Mouse (Mus musculus): Measurements from ENCODE around the gene Tspoap1. TPM values are rescaled to one million over a fixed set of nuclear protein-coding genes. Genes with fewer than 3 reads are reported as not detected.

Gene Tspoap1
- polyA plus RNA-seq, 1 experiment from 2014 or later, result 40.6 TPM

GRCm38 (mm10) chr11:87802621-87803020, 42.3 kb downstream of the Tspoap1 start:
- ATAC-seq (ENCODE audit: low FRiP score, low read depth), result no peak
- WGBS, result 51% methylated on average over 14 of the region's 14 CpGs
- H3K36me3 ChIP-seq, result no peaks in the 10 kb centered on the region
- no peaks in the 10 kb centered on the region for H3K4me1 ChIP-seq
- H3K4me3 ChIP-seq, result no peak overlapping the region
- H3K9me3 ChIP-seq, result no peaks in the 10 kb centered on the region
- H3K4me2 ChIP-seq (replicated peaks), result no peak overlapping the region
- peaks cover 6% of the 10 kb centered on the region for H3K27me3 ChIP-seq
- H3K9ac ChIP-seq (replicated peaks), result no peak overlapping the region
- H3K27ac ChIP-seq (replicated peaks), result no peak overlapping the region

GRCm38 (mm10) chr11:87805448-87805847, 45.1 kb downstream of the Tspoap1 start:
- no peak overlapping the region for H3K4me2 ChIP-seq (replicated peaks)
- 56% methylated on average over 1 of the region's 1 CpGs for WGBS
- peaks cover 6% of the 10 kb centered on the region for H3K27me3 ChIP-seq
- no peak for ATAC-seq (ENCODE audit: low FRiP score, low read depth)
- no peak overlapping the region for H3K4me3 ChIP-seq
- no peaks in the 10 kb centered on the region for H3K9me3 ChIP-seq
- no peak overlapping the region for H3K27ac ChIP-seq (replicated peaks)
- H3K9ac ChIP-seq (replicated peaks), result no peak overlapping the region
- no peaks in the 10 kb centered on the region for H3K36me3 ChIP-seq
- H3K4me1 ChIP-seq, result no peaks in the 10 kb centered on the region

GRCm38 (mm10) chr11:87807433-87807832, 47.1 kb downstream of the Tspoap1 start:
- H3K36me3 ChIP-seq, result no peaks in the 10 kb centered on the region
- 81% methylated on average over 6 of the region's 6 CpGs for WGBS
- ATAC-seq (ENCODE audit: low FRiP score, low read depth), result no peak
- peaks cover 4% of the 10 kb centered on the region; the same call in 1 of the 2 replicates for H3K4me1 ChIP-seq
- H3K9ac ChIP-seq (replicated peaks), result no peak overlapping the region
- H3K27ac ChIP-seq (replicated peaks), result no peak overlapping the region
- no peak overlapping the region for H3K4me2 ChIP-seq (replicated peaks)
- peaks cover 6% of the 10 kb centered on the region for H3K27me3 ChIP-seq
- no peak overlapping the region for H3K4me3 ChIP-seq
- H3K9me3 ChIP-seq, result no peaks in the 10 kb centered on the region

DNA sequence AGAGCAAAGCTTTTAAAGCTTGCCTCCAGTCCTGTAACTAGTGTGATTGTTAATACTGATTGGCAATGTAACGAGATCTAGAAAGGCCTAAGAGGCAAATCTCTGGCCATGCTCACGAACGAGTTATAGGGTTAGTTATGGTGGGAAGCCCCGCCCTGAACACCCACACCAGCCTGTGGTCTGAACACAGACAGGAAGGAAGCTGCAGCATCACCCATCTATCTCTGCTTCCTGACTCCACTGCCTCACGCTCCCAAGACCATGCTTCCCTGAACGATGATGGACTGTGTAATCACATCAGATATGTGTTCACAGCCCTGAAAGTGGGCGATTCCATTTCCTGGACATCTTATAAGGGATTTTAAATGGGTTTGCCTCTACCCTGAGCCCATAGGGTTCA, 47.9 kb downstream of the Tspoap1 start:
- no peak overlapping the region for H3K27ac ChIP-seq (replicated peaks)
- ATAC-seq (ENCODE audit: low FRiP score, low read depth), result no peak
- peaks cover 3% of the 10 kb centered on the region for H3K27me3 ChIP-seq
- no peaks in the 10 kb centered on the region for H3K9me3 ChIP-seq
- no peak overlapping the region for H3K9ac ChIP-seq (replicated peaks)
- peaks cover 4% of the 10 kb centered on the region; the same call in 1 of the 2 replicates for H3K4me1 ChIP-seq
- WGBS, result 88% methylated on average over 7 of the region's 7 CpGs
- no peak overlapping the region for H3K4me3 ChIP-seq
- no peak overlapping the region for H3K4me2 ChIP-seq (replicated peaks)
- H3K36me3 ChIP-seq, result no peaks in the 10 kb centered on the region

DNA sequence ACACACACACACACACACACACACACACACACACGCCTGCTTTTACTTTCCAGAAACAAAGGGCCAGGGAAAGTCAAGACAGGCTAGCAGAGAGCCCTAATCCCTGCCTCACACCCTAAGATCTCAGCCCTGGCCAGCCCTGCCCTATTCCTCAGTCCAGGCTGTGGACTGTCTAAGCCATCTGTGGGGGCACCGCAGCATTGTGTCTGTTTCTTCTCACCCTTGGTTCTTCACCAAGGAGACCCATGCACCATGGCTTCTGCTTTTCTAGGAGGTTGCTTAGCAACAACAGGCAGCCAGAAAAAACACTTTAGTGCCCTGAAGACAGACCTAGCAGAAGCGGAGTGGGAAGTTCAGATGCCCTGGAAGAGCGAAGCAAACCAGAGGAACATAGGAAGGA, 51.1 kb downstream of the Tspoap1 start:
- H3K27ac ChIP-seq (replicated peaks), result no peak overlapping the region
- peaks cover 12% of the 10 kb centered on the region for H3K4me1 ChIP-seq
- H3K4me3 ChIP-seq, result no peak overlapping the region
- H3K27me3 ChIP-seq, result no peaks in the 10 kb centered on the region
- 51% methylated on average over 4 of the region's 4 CpGs for WGBS
- ATAC-seq (ENCODE audit: low FRiP score, low read depth), result no peak
- no peaks in the 10 kb centered on the region for H3K36me3 ChIP-seq
- H3K4me2 ChIP-seq (replicated peaks), result no peak overlapping the region
- no peak overlapping the region for H3K9ac ChIP-seq (replicated peaks)
- H3K9me3 ChIP-seq, result no peaks in the 10 kb centered on the region

GRCm38 (mm10) chr11:87814831-87815230, 54.5 kb downstream of the Tspoap1 start:
- no peaks in the 10 kb centered on the region for H3K9me3 ChIP-seq
- H3K9ac ChIP-seq (replicated peaks), result no peak overlapping the region
- WGBS, result 75% methylated on average over 8 of the region's 8 CpGs
- H3K27me3 ChIP-seq, result peaks cover 14% of the 10 kb centered on the region; the same call in 1 of the 2 replicates
- H3K27ac ChIP-seq (replicated peaks), result no peak overlapping the region
- H3K36me3 ChIP-seq, result no peaks in the 10 kb centered on the region
- ATAC-seq (ENCODE audit: low FRiP score, low read depth), result no peak
- peaks cover 23% of the 10 kb centered on the region for H3K4me1 ChIP-seq
- H3K4me3 ChIP-seq, result no peak overlapping the region
- H3K4me2 ChIP-seq (replicated peaks), result no peak overlapping the region

DNA sequence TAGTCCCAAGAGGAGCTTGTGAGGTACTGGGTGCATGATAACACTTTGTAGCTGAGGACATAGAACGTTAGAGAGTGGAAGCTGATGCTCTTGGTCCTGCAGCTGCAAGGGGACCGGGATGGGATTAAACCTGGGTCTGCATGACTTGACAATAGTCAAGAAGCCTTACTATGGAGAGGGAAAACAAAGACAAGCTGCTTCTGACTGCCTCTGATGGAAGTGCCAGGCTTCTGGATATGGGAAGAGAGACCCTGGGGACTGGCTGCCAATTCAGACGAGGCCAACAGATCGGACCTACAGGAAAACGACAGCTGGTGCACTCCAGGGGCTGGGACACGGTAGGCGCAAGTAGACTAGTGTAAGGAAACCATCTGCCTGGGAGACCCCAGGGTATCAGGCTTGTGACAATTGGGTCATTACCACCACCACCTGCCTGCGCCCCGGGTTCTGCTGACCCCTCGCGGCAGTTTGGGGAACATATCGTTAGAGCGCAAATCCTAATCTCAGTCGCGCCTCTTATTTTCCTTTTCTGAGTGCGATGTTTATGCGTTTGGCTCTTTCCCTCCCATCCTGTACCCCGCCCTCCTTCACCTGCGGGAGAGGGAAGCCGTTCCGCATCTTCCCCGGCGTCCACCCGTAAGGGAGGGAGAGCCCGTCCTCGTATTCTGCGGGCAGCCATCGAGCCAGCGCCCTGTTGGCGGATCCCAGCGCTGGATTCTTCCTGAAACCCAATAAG, 56.5 kb downstream of the Tspoap1 start:
- H3K27me3 ChIP-seq, result peaks cover 14% of the 10 kb centered on the region; the same call in 1 of the 2 replicates
- H3K36me3 ChIP-seq, result no peaks in the 10 kb centered on the region
- H3K9me3 ChIP-seq, result no peaks in the 10 kb centered on the region
- 3% methylated on average over 31 of the region's 31 CpGs for WGBS
- ATAC-seq (ENCODE audit: low FRiP score, low read depth), result peak; percentile 90
- peak overlapping the region; percentile 40 for H3K4me3 ChIP-seq
- peak overlapping the region; percentile 67 for H3K4me2 ChIP-seq (replicated peaks)
- peak overlapping the region; percentile 49; the same call in 1 of the 2 replicates for H3K9ac ChIP-seq (replicated peaks)
- H3K4me1 ChIP-seq, result peaks cover 19% of the 10 kb centered on the region
- H3K27ac ChIP-seq (replicated peaks), result peak overlapping the region; percentile 54; the same call in 1 of the 2 replicates

DNA sequence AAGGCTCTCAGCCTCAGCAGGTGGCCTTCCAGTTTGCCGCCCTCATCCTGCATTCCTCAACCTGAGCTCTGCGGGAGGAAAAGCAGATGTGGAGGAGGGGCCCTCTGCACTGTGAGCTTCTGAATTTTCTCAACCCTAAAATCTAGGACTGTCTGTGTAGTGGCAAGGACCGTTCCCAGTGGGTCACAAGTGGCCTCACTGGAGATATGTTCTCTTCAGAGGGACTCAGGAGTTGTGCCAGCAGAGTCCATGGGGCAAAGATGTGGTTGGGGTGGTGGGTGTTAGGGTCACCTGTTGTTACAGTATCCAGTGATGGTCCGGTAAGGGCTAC, 57.1 kb downstream of the Tspoap1 start:
- H3K27ac ChIP-seq (replicated peaks), result peak overlapping the region; percentile 39; the same call in 1 of the 2 replicates
- no peak for ATAC-seq (ENCODE audit: low FRiP score, low read depth)

DNA sequence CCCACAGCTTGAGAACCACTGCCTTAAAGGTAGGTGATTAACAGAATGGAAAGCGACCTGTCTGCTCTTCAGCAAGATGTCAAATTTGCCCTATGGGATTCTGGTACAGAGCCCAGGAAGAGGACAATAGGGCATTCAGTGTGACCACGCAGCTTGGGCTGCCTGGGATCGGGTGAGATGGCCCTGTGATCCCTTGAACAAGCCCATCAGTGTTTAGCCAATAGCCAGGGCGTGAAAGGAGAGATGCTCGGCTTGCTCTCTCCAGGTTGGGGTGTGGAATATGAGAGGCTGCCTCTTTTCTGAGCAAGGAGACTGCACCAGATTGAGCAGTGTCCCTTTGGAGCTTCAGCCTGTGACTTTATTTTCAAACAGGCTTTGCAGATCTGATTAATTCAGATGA, 61.2 kb downstream of the Tspoap1 start:
- Histone ChIP-seq H3K9ac (replicated peaks) (no peak overlapping the region), H3K27me3 (peaks cover 14% of the 10 kb centered on the region), H3K4me2 (replicated peaks) (no peak overlapping the region), H3K36me3 (no peaks in the 10 kb centered on the region), H3K4me1 (peaks cover 10% of the 10 kb centered on the region), H3K4me3 (no peak overlapping the region), H3K9me3 (no peaks in the 10 kb centered on the region), H3K27ac (replicated peaks) (no peak overlapping the region)
- no peak for ATAC-seq (ENCODE audit: low FRiP score, low read depth)
- WGBS, result 43% methylated on average over 5 of the region's 5 CpGs

More for the DNA sequence above, 57.1 kb downstream of the Tspoap1 start:
- no peaks in the 10 kb centered on the region for H3K36me3 ChIP-seq
- H3K4me2 ChIP-seq (replicated peaks), result peak overlapping the region; percentile 67
- WGBS, result 30% methylated on average over 4 of the region's 4 CpGs
- peaks cover 19% of the 10 kb centered on the region for H3K4me1 ChIP-seq
- H3K9me3 ChIP-seq, result no peaks in the 10 kb centered on the region
- H3K27me3 ChIP-seq, result peaks cover 14% of the 10 kb centered on the region; the same call in 1 of the 2 replicates
- peak overlapping the region; percentile 40 for H3K4me3 ChIP-seq
- H3K9ac ChIP-seq (replicated peaks), result peak overlapping the region; percentile 49; the same call in 1 of the 2 replicates

DNA sequence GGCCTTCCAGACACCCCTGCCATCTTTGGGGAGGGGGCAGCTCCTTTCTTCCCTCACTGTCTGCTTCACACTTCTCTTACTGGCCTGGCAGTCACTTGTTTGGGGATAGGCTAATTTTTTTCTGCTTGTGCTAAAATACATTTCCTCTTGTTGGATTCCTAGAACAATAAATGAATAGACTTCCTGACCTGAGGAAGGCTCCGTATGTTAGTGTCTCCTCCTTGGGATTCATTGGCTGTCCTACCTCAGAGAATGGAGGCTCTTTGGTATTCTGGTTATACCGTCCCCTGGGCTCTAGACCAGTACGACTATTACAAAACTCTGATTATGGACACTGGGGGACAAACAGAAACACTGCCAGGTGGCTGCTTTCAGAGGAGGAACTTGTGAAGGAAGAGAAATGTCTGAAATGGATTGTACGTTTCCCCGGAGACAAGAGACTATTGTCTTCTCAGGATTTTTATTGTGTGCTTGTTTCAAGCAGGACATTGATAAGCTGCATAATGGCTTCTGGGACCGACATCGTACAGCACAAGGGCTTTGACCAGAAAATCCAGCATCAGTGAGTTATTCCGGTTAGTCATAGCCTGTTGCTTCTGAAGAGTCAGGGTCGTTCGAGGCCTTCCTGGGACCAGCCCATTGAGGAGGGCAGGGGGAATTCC, 68.0 kb downstream of the Tspoap1 start, which contains the start of gene Lpo:
TSS of gene Lpo (minus strand) at position 51 of the 662 bp plus-strand sequence.
- ATAC-seq (ENCODE audit: low FRiP score, low read depth), result no peak
- Histone ChIP-seq H3K27me3 (no peaks in the 10 kb centered on the region; the same call in 1 of the 2 replicates), H3K4me2 (replicated peaks) (no peak within 1 kb of the TSS), H3K27ac (replicated peaks) (peak within 1 kb of the TSS; percentile 8; the same call in 1 of the 2 replicates), H3K36me3 (no peaks in the 10 kb centered on the region), H3K4me1 (peaks cover 12% of the 10 kb centered on the region), H3K9me3 (no peaks in the 10 kb centered on the region), H3K9ac (replicated peaks) (no peak within 1 kb of the TSS), H3K4me3 (no peak within 1 kb of the TSS)
- WGBS, result 26% methylated on average over 10 of the region's 10 CpGs
